Mouse (Mus musculus) small intestine, adult 2 months (tissue): ENCODE results near the gene Abcc8.

Source experiments
- CTCF ChIP-seq: fragments of 200-500 bp; IDR thresholded peaks from 2 replicates; pipeline ENCODE4 v1.5.1; 2012; ENCODE audit warnings: low read depth, mild to moderate bottlenecking, control low read depth, inconsistent platforms, low read length, moderate library complexity, mixed read lengths; ENCODE audit not compliant: insufficient replicate concordance, insufficient read length; ENCODE audit errors: extremely low read depth
- POLR2A ChIP-seq: fragments of 200-500 bp; IDR thresholded peaks from 2 replicates; pipeline ENCODE4 v1.6.1; 2012; ENCODE audit warnings: low read depth, mild to moderate bottlenecking, control low read depth, inconsistent platforms, low read length, moderate library complexity

- TF ChIP-seq CTCF (no peak), POLR2A (no peak)
Observed at GRCm38 (mm10) chr7:46113435-46113834, 66.4 kb downstream of the Abcc8 start.
